Mouse (Mus musculus): ENCODE results near the gene Mlph. TPM values are rescaled to one million over a fixed set of nuclear protein-coding genes. Genes with fewer than 3 reads are reported as not detected.

Mlph gene
- polyA plus RNA-seq, 1 experiment from 2014 or later: 0.51 TPM

- WGBS: 31% methylated on average over 1 of the region's 1 CpGs
- H3K27me3 ChIP-seq: no peaks in the 10 kb centered on the region
- H3K4me3 ChIP-seq: no peak overlapping the region
- peaks cover 9% of the 10 kb centered on the region for H3K4me1 ChIP-seq
- no peak for ATAC-seq (ENCODE audit: insufficient number of reproducible peaks, insufficient read depth, low FRiP score, low TSS enrichment)
- no peak overlapping the region for H3K9ac ChIP-seq
- H3K9me3 ChIP-seq: no peaks in the 10 kb centered on the region
- no peak overlapping the region for H3K27ac ChIP-seq
- no peaks in the 10 kb centered on the region for H3K36me3 ChIP-seq
- no peak overlapping the region for H3K4me2 ChIP-seq (replicated peaks)
These were observed 16.9 kb upstream of the Mlph start for GRCm38 (mm10) chr1:90898012-90898411.

- Histone ChIP-seq H3K4me2 (replicated peaks) (no peak overlapping the region), H3K27ac (no peak overlapping the region), H3K9me3 (no peaks in the 10 kb centered on the region), H3K36me3 (no peaks in the 10 kb centered on the region), H3K9ac (no peak overlapping the region), H3K4me1 (peaks cover 20% of the 10 kb centered on the region), H3K4me3 (no peak overlapping the region), H3K27me3 (no peaks in the 10 kb centered on the region)
- no peak for ATAC-seq (ENCODE audit: insufficient number of reproducible peaks, insufficient read depth, low FRiP score, low TSS enrichment)
- WGBS: 90% methylated on average over 5 of the region's 5 CpGs
These were observed 15.1 kb upstream of the Mlph start for GRCm38 (mm10) chr1:90899816-90900215.

DNA sequence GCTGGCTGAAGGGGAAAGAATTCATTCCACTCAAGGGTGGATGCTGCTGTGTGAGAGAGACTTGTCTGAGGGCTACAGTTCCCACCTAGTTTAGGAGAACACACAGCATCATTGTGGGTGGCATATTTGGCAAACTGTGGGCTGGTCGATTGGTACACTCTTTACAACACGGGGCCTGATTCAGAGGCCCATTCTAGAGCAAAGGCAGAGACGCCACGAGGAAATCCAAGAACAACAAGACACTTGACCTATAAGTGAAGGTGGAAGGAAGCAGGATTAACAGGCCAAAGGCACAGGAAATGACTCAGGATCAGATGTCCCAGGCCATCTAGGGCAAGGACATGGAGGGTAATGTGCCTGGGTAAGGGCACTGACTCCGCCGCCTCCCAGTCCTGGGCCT is 14.5 kb upstream of the Mlph start:
- H3K9me3 ChIP-seq: no peaks in the 10 kb centered on the region
- H3K4me2 ChIP-seq (replicated peaks): no peak overlapping the region
- H3K9ac ChIP-seq: no peak overlapping the region
- H3K36me3 ChIP-seq: no peaks in the 10 kb centered on the region
- no peaks in the 10 kb centered on the region for H3K27me3 ChIP-seq
- no peak overlapping the region for H3K4me3 ChIP-seq
- no peak overlapping the region for H3K27ac ChIP-seq
- ATAC-seq (ENCODE audit: insufficient number of reproducible peaks, insufficient read depth, low FRiP score, low TSS enrichment): no peak
- 62% methylated on average over 6 of the region's 6 CpGs for WGBS
- peaks cover 20% of the 10 kb centered on the region for H3K4me1 ChIP-seq

GRCm38 (mm10) chr1:90901246-90901645 is 13.6 kb upstream of the Mlph start:
- ATAC-seq (ENCODE audit: insufficient number of reproducible peaks, insufficient read depth, low FRiP score, low TSS enrichment): no peak
- 81% methylated on average over 4 of the region's 4 CpGs for WGBS
- H3K9me3 ChIP-seq: no peaks in the 10 kb centered on the region
- no peaks in the 10 kb centered on the region for H3K27me3 ChIP-seq
- H3K4me1 ChIP-seq: peaks cover 20% of the 10 kb centered on the region
- H3K4me3 ChIP-seq: no peak overlapping the region
- no peak overlapping the region for H3K27ac ChIP-seq
- H3K9ac ChIP-seq: no peak overlapping the region
- no peak overlapping the region for H3K4me2 ChIP-seq (replicated peaks)
- H3K36me3 ChIP-seq: no peaks in the 10 kb centered on the region

GRCm38 (mm10) chr1:90901681-90902208 is 13.1 kb upstream of the Mlph start:
- no peaks in the 10 kb centered on the region for H3K9me3 ChIP-seq
- no peak overlapping the region for H3K4me3 ChIP-seq
- H3K36me3 ChIP-seq: no peaks in the 10 kb centered on the region
- H3K4me2 ChIP-seq (replicated peaks): no peak overlapping the region
- no peak overlapping the region for H3K9ac ChIP-seq
- ATAC-seq (ENCODE audit: insufficient number of reproducible peaks, insufficient read depth, low FRiP score, low TSS enrichment): no peak
- 88% methylated on average over 6 of the region's 6 CpGs for WGBS
- peaks cover 18% of the 10 kb centered on the region for H3K4me1 ChIP-seq
- H3K27ac ChIP-seq: no peak overlapping the region
- H3K27me3 ChIP-seq: no peaks in the 10 kb centered on the region

DNA sequence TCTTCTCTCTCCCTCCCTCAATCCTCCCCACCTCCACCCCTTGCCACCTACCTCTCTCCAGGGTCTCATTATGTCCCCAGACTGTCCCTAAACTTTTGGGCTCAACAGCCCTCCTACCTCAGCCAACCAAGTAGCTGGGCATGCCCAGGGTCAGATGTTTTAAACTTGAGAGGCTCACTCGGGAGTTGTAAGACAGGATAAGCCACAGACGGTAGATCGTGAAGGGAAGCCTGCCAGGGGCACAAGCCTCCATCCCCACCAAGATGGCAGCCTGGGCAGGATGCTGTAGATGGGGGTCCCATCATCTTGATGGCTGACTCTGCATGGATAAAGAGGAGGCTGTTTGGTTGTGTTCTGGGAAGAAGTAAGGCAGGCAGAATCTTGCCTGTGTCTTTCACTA is 12.1 kb upstream of the Mlph start:
- 74% methylated on average over 3 of the region's 3 CpGs for WGBS
- no peak for ATAC-seq (ENCODE audit: insufficient number of reproducible peaks, insufficient read depth, low FRiP score, low TSS enrichment)
- Histone ChIP-seq H3K4me1 (peaks cover 12% of the 10 kb centered on the region), H3K9ac (no peak overlapping the region), H3K9me3 (no peaks in the 10 kb centered on the region), H3K27ac (no peak overlapping the region), H3K4me2 (replicated peaks) (no peak overlapping the region), H3K36me3 (no peaks in the 10 kb centered on the region), H3K27me3 (no peaks in the 10 kb centered on the region), H3K4me3 (no peak overlapping the region)

- 64% methylated on average over 3 of the region's 3 CpGs for WGBS
- H3K9me3 ChIP-seq: no peaks in the 10 kb centered on the region
- H3K27me3 ChIP-seq: no peaks in the 10 kb centered on the region
- H3K4me1 ChIP-seq: peaks cover 12% of the 10 kb centered on the region
- no peaks in the 10 kb centered on the region for H3K36me3 ChIP-seq
- no peak overlapping the region for H3K4me2 ChIP-seq (replicated peaks)
- H3K9ac ChIP-seq: no peak overlapping the region
- no peak for ATAC-seq (ENCODE audit: insufficient number of reproducible peaks, insufficient read depth, low FRiP score, low TSS enrichment)
- H3K4me3 ChIP-seq: no peak overlapping the region
- peak overlapping the region; percentile 58 for H3K27ac ChIP-seq
These were observed 11.5 kb upstream of the Mlph start for GRCm38 (mm10) chr1:90903211-90903945.

- H3K4me3 ChIP-seq: no peak overlapping the region
- 45% methylated on average over 8 of the region's 8 CpGs for WGBS
- peak overlapping the region; percentile 58 for H3K27ac ChIP-seq
These were observed 10.9 kb upstream of the Mlph start for GRCm38 (mm10) chr1:90903971-90904458.

GRCm38 (mm10) chr1:90904729-90905404 is 10.0 kb upstream of the Mlph start:
- Histone ChIP-seq H3K27ac (peak overlapping the region; percentile 61; the same call in 1 of the 2 replicates), H3K4me1 (peaks cover 16% of the 10 kb centered on the region), H3K27me3 (no peaks in the 10 kb centered on the region), H3K36me3 (no peaks in the 10 kb centered on the region), H3K9me3 (no peaks in the 10 kb centered on the region), H3K9ac (no peak overlapping the region), H3K4me3 (no peak overlapping the region), H3K4me2 (replicated peaks) (no peak overlapping the region)
- 84% methylated on average over 7 of the region's 7 CpGs for WGBS
- no peak for ATAC-seq (ENCODE audit: insufficient number of reproducible peaks, insufficient read depth, low FRiP score, low TSS enrichment)

More at GRCm38 (mm10) chr1:90903971-90904458, 10.9 kb upstream of the Mlph start:
- Histone ChIP-seq H3K27me3 (no peaks in the 10 kb centered on the region), H3K9ac (no peak overlapping the region), H3K4me2 (replicated peaks) (no peak overlapping the region), H3K9me3 (no peaks in the 10 kb centered on the region), H3K36me3 (no peaks in the 10 kb centered on the region), H3K4me1 (peaks cover 12% of the 10 kb centered on the region)
- ATAC-seq (ENCODE audit: insufficient number of reproducible peaks, insufficient read depth, low FRiP score, low TSS enrichment): no peak

- ATAC-seq (ENCODE audit: insufficient number of reproducible peaks, insufficient read depth, low FRiP score, low TSS enrichment): no peak
- Histone ChIP-seq H3K4me2 (replicated peaks) (no peak overlapping the region), H3K27me3 (0 out of 2 replicates have a peak, but pooled peaks cover 5% of the 10 kb centered on the region), H3K36me3 (no peaks in the 10 kb centered on the region), H3K4me1 (peaks cover 18% of the 10 kb centered on the region), H3K27ac (no peak overlapping the region), H3K4me3 (no peak overlapping the region), H3K9me3 (no peaks in the 10 kb centered on the region), H3K9ac (no peak overlapping the region)
- 26% methylated on average over 2 of the region's 2 CpGs for WGBS
These were observed 8.5 kb upstream of the Mlph start for GRCm38 (mm10) chr1:90906357-90906756.

GRCm38 (mm10) chr1:90909161-90909560 is 5.7 kb upstream of the Mlph start:
- H3K4me2 ChIP-seq (replicated peaks): no peak overlapping the region
- peaks cover 10% of the 10 kb centered on the region for H3K4me1 ChIP-seq
- no peak overlapping the region for H3K27ac ChIP-seq
- no peak for ATAC-seq (ENCODE audit: insufficient number of reproducible peaks, insufficient read depth, low FRiP score, low TSS enrichment)
- no peak overlapping the region for H3K9ac ChIP-seq
- H3K36me3 ChIP-seq: no peaks in the 10 kb centered on the region
- H3K4me3 ChIP-seq: no peak overlapping the region
- no peaks in the 10 kb centered on the region for H3K9me3 ChIP-seq
- 0 out of 2 replicates have a peak, but pooled peaks cover 5% of the 10 kb centered on the region for H3K27me3 ChIP-seq
